Mouse (Mus musculus) c-Kit-negative CD71-positive TER-119-positive erythroid progenitor cells, embryonic 14.5 days (primary cell): ENCODE results near the gene Tbc1d8.

Source experiments
- DNase-seq: peaks from one replicate; pipeline ENCODE4 v3.0.0-alpha.2; 2013; ENCODE audit warnings: low read depth, low spot score

The Tbc1d8 gene

DNA sequence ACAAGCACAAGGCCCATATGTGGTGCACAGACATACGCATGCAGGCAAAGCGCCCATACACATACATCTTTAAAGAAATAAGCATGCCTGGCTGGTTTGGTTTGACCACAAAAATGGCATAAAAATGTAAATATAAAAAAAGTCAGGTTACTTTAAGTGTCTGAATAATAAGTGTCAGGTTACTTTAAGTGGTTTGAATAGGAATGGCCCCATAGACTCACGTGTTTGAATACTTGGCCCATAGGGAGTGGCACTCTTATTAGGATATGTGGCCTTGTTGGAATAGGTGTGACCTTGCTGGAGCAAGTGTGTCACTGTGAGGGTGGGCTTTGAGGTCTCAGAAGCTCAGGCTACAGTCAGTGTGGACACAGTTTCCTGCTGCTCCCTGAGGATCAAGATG is 83.9 kb downstream of the Tbc1d8 start:
- no peak for DNase-seq

DNA sequence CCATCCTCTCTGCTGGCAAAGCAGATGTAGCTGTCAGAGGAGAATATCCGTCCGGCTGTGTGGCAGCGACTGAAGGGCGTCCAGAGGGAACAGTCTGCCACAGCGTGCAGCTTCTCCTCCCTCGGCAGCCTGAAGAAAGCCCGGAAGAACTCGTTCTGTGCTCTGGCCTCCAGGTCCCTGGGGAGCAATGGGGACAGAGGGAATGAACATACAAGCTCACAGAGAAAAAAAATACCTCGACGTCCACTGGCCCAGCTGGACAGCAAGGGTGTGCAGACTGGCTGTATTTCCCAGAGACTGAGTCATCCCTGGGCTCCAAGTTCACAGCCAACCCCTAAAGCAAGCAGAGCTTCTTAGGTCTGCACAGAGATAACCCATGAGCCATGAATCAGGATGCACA is 84.5 kb downstream of the Tbc1d8 start:
- DNase-seq = no peak

DNA sequence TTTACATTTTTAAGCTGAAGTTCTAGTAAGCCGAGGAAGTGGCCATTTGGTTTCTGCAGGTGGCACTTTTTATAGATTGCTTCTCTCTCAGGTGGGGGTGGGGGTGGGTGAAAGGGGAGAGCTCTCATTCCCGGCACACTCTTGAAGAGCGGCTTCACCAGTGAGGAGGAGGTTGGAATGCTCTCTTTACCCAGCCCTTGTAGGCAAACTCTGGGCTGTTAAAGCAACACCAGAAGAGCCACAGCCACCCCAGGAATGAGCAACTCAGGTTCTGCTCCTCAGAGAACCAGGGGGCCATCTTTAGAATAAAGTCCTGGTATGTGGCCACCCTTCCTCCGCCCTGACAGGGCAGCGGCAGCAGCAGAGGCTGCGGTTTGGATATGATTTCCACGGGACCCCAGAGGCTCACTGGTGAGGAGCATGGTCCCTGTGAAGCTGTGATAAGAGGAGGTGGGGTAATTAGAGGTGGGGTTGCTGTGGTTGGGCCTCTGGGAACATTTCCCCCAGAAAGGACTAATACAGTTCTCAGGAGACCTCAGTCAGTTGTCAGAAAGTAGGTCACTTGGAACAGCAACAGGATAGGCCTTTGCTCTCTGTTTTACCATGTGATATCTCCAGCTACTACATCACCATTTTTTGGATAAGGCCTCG is 85.2 kb downstream of the Tbc1d8 start:
- DNase-seq = no peak

DNA sequence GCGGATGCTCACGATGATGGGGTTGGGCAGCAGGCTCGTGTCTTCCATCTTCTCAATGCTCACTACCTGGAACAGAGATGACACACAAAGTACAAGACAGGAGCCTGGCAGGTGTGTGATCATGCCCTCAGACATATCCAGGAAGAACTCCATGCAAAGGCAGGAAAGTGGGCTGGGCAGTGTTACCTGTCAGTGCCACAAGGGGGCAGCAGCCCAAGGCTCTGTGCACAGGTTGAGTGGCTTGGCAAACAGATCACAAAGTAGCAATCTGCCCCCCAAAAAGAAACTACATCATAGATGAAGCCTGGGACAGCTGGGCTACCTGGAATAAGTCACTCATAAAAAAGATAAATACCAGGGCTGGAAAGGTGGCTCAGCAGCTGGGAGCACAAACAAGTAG is 86.4 kb downstream of the Tbc1d8 start:
- DNase-seq = peak; percentile 40

DNA sequence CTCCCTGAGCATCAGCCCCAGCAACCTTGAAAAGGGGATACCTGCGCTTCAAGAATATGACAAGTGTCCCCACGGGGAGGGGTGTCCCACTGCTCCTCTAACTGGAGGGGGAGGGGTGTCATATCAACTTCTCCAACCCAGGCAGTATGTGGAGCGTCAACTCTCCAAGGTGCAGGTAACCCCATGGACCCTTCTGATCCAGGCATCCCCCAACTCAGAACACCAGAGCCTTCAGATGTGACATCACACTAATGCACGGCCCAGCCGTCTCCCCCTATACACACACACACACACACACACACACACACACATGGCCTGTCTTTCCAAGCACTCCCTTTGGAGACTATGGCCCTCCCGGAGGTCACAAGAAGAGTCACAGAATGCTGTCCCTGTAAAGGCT is 86.9 kb downstream of the Tbc1d8 start:
- no peak for DNase-seq

DNA sequence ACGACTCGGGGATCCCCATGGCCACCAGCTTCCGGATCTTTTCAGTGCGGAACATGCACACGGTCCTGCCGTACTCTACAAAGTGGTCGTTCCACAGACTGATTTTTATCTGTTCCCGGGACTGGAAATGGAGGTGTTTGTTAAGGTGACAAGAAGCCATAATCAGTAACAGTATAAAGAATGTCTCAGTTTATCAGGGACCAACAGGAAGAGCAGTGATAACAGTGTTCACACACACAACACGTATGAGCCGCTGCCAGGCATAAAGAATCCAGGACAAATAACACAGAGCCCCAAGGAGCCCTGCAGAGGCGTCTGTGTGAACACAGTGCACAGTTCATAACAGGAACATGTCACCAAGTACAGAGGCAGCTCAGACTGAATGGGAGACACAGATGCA is 89.2 kb downstream of the Tbc1d8 start:
- no peak for DNase-seq

DNA sequence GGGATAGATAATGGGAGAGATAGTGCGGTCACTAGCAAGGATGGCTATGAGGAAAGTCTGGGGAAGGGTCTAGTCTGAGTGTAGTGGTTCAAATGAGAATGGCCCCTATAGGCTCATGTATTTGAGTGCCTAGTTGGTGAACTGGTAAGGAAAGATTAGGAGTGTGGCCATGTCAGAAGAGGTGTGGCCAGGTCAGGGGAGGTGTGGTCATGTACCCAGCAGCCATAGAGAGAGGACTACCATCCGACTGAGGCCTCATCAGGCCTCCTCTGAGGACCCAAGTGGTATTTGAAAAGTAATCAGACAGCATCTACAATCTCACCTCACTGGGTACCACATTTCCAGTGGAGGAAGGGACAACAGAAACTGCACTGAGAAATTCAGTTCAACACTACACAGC is 90.4 kb downstream of the Tbc1d8 start:
- no peak for DNase-seq

DNA sequence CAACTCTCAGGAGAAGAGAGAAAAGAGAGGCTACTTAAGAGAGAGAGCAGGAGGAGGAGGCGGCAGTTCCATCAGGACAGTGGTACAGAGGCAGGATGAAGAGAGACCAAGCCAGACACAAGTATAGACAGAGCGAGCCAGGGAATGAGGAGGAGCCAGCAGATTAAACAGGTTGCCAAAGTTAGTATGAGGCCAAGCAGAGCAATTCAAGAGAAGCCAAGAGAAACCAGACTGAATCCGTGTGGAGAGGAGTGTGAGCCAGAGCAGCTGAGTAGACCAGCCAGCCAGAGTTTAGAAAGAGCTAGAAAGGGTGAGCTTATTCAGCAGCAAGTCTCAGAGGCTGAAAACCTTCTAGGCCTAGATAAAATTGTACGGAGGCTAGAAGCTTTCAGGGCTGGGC is 91.1 kb downstream of the Tbc1d8 start:
- DNase-seq = no peak

DNA sequence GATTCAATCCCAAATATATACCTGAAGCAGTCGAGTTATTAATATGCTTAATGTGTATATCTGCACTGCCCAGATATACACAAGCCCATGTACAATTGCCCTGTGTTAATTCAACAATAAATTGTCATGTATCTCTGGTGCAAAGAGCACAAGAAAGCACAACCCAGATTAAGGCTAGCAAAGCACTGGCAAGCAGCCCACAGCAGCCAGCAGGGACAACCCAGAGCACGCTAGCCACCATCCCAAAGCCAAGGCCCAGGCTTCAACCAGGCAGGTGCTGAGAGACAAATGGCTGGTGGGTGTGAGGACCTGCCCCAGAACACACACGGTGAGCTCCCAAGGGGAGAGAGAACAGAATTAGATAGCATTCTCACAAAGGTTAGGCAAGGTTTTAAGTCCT is 92.1 kb downstream of the Tbc1d8 start:
- no peak for DNase-seq

DNA sequence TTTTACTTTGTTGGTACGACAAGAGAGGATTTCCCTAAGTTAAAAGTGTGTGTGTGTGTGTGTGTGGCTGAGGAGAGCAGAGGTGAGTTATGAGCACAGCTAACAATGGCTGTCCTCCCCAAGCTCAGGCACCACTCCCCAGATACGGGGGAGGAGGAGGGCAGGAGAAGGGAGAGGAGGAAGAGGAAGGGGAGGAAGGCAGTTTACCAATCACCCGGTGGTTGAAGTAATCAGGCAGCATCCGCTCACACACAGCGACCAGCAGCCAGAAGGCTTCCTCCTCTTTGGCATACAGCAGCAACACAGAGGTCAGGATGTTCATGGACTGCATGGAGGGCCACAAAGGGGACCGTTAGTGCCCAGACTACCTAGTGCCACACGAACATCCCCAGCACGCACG is 93.6 kb downstream of the Tbc1d8 start:
- DNase-seq = no peak

DNA sequence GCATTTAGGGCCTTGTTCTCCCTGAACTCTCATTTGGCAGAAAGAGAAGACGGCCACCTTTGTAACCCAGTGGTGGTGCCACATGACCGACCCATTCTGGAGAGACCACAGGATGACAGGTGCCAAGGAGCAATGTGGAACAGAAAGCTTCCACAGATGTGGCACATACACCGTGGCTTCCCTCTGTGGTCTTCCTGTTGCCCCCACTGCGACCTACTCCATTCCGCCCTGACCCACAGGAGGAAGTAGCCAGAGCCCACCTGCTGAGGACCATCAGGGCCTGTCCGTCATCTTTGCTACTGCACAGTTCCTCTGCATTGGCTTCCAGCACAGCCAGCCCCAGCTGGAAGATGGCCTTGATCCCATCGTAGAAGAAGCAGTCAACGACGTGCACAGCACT is 97.5 kb downstream of the Tbc1d8 start:
- DNase-seq = no peak

DNA sequence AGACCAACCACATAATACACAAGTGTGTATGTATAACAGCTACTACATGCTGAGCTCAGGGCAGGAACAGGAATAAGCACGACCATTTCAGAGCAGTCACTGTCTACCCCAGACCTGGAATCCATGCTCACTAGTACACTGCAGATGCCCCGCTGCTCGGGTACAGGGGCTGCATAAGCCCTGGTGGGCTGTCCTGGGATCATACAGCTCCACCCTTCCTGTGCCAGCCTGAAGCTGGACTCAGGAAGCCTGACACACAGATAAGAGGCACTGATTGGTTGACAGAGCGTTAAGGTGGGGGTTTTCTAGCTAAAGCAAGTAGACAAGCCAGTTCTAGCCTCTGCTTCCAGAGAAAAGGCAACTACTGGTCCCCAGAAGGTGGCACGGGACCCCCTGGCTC is 99.5 kb downstream of the Tbc1d8 start:
- DNase-seq = no peak

DNA sequence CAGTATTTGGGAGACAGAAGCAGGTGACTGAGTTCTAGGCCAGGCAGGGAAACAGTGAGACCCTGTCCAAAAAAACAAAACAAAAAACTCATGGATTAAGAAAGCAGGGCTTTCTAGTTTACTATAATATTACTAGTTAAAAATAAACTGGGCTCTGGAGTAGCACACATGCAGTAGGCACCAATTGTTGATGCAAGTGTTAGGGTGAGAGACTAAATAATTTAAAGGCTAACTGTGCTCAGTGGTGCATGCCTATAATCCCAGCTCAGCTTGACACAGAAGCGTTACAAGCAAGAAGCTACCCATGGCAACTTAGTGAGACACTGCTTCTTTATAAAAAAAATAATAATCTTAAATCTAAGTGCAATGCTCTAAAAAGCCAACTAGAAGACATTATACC is 100.0 kb downstream of the Tbc1d8 start:
- no peak for DNase-seq

DNA sequence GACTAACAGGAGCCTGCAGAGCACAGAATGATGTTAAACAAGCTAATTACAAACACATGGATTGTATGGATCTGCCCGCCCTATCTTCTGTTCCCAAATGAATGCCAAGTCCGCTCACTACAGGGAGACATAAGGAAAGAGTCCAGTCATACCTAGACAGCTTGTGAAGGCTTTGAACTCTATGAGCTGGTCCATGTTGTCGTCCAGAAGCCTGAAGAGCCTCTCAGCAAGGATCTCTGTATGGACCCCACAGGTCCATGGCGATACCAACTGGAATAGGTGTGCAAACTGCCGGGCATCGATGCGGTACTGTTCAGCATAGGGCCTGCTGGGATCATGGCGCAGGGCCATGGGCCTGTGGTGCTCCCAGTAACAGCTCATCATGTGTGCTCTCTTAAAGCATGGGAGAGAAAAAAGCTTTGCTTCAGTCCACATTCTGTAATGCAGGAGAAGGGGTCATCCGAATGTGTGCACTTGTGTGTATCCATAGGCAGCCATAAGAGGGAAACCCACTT is 101.8 kb downstream of the Tbc1d8 start:
- no peak for DNase-seq

DNA sequence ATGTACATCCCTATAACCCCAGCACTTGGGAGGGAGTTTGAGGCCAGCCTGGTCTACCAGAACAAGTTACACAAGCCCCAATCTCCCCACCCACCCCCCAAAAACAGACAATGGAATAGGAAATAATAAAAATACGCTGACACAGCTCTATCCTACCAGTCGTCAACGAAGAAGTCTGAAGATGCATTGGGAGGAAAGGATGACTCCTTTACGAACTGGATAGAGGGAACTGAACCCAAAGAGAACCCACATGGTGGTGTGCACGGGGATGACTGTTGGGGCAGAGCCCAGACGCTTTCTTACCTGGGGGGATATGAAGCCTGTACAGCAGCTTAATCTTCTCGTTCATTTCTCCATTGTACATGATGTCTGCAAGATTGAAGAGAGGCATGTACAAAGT is 102.4 kb downstream of the Tbc1d8 start:
- no peak for DNase-seq

DNA sequence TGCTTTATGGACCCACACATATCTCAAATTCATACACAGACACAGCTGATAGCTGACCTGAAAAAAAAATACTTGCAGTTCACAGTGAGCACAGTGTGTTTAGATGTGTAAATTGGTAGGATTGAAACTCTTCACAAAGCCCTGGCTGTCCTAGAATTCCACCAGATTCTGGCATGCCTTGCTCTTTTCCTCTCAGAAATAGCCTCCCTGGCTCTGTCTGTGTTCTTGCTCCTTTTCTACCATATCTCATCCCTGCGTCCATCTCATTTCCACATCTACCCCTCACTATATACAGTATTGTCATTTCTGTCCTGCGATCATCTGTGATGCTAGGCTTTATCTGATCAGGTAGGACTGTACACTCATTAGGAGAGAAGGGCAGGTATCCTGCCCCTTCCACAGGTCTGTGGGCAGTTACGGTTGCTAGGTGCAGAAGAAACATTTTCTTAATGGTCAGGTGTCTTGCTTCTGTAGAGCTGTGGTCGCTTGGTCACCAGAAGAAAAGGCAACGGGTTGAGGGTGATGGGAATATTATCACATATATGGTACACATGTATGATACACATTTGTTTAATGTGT is 104.2 kb downstream of the Tbc1d8 start:
- no peak for DNase-seq

DNA sequence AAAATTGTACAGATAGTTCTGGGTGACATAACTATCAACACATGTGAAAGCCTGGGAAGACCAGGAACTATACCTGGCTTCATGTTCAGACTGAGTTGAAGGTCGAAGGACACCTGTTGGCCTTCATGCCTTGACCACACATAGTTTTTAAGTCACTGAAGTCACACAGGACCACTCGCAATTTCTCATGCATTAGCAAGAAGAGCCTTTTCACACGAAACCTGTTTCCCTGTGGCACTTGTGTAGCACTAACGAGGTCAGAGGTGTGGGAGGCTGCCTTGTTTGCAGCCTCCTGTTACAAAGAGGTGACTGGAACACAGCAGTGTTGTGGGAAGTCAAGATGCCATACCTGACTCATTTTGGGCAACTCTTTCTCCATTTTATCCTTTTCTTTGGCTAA is 105.2 kb downstream of the Tbc1d8 start:
- DNase-seq = no peak

DNA sequence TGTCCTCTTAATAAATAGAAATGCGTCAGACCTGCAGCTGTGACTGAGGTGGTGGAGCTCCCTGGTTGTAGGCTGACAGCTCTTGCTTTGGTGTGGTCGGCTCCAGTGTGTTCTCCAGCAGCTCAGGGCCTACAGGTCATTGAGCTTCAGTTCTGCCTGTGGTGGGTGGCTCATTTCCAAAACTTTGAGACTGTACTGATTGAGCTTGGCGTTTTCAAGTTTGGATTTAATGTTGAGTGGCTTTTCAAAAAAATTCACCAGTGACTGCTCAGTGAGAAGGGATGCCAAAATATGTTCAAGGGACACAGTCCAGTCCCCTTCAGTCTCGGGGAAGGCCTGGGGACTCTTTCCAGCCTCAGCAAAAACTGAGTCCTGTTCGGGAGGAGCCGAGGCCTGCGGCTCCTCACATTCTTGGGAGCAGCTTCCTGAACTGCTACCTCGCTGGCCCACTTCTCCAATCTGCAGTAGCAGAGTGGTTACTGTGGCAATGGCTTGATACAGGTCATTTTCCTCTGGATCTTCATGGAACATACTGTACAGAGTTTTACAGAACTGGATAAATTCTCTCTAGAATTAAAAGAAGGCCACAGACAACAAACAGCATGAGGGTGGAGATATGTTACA is 106.2 kb downstream of the Tbc1d8 start:
- DNase-seq = no peak

DNA sequence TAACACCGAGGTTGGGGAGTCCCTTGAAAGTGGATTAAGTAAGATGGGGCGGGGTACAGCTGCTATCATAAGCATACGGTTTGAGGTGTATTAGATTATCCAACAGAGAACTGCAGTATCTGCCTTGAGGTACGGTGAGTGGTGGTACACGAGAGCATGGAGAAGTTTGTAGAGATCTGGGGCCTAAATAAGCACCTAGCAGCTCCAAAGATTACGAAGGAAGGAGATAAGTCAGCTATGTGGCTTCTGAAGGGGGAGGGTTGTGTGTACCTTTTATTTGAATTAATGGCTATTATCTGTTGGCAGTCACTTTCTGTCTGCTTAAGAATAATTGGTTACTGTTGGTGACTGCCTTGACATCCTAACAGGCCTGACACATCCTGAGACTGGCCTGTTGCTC is 108.1 kb downstream of the Tbc1d8 start:
- no peak for DNase-seq

DNA sequence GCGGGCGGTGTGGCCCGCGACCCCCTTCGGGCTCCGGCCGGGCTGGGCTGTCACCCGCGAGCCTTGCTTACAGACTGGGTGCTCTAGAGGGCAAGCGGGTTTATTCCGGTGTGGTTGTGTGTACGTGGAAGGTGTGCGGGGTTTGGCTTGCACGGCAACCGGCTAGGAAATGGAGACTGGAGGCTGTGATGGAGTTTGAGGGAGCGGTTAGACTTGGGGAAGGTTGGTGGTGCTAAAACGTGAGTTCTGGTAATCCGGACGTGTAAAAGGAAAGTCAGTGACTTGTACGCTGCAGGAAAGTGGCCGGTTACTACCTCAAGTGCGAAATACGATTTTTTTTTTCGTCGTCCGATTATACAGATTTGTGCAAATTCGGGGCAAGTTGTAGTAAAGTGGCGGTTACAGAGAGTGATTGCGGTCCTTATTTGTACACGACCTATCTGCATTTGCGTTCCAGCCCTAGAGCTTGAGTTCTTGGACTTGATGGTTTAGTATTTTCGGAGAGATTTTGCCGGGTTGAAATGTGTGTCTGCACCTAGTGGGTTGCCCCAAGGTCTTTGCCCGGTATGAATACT is 110.2 kb downstream of the Tbc1d8 start:
- DNase-seq = no peak

DNA sequence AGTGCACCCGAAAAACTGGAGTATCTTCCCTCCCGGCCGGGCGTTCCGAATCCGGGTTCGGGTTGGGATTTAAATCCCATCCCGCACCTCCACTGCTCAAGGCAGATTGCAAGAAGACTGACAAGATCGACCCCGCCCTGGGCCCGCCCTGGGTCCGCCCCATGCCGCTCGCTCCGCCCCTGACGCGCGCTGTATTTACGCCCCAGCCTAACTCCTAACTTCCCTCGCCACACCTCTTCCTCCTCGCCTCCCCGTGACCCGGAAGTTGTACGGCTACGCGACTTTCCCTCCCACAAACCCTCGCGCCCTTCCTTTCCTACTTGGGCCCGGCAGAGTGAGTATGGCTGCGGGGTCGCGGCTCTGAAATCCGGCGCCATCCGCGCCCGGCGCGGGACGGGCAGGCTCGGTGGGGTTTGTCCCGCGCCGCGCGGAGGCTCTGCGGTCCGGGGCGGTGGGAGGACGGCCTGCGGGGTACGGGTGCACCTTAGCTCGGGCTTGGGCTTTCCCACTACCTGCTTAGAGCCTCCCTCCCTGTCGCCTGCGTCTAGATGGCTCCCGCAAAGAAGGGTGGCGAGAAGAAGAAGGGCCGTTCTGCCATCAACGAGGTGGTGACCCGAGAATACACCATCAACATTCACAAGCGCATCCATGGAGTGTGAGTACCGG is 110.8 kb downstream of the Tbc1d8 start, which contains the start of gene Rpl31:
Gene Rpl31, plus strand, starts transcription at position 242 of the 666 bp plus-strand sequence.
- DNase-seq = peak; percentile 83

DNA sequence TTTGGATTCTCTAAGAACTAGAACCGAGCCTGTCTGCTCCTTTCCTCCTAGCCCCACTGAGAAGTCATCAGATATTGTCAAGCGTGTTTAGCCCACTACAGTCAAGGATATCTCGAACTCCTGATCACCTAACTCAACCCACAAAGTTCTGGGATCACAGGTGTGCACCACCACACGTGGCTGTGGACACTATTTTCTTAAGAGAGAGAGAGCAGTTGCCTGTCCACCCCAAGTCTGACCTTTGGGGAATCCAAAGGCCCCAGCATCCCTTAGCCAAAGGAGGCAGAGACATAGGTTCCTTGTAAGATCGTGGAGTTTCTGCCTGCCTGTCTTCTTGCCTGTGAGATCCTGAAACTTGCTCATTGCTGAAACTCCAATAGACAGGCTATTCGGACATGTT is 111.5 kb downstream of the Tbc1d8 start:
- DNase-seq = no peak
